Mouse (Mus musculus) bone marrow, adult 2 months (tissue): ENCODE measurements at regions not wholly inside any gene's neighbourhood (a gene's known extent, or its start where the extent isn't known, plus 50 kb on each side); places are given as distances from the start of the nearest gene placed in this dataset.

ENCODE experiments used
- CTCF ChIP-seq: fragments of 200-500 bp; IDR thresholded peaks from 2 replicates; pipeline ENCODE4 v1.5.1; 2011; ENCODE audit warnings: low read length, control low read depth; ENCODE audit not compliant: control insufficient read depth, insufficient read depth
- POLR2A ChIP-seq: fragments of 200-500 bp; IDR thresholded peaks from 2 replicates; pipeline ENCODE4 v1.6.1; 2011; ENCODE audit warnings: low read depth, mild to moderate bottlenecking, control low read depth, low read length, borderline replicate concordance; ENCODE audit not compliant: control insufficient read depth

DNA sequence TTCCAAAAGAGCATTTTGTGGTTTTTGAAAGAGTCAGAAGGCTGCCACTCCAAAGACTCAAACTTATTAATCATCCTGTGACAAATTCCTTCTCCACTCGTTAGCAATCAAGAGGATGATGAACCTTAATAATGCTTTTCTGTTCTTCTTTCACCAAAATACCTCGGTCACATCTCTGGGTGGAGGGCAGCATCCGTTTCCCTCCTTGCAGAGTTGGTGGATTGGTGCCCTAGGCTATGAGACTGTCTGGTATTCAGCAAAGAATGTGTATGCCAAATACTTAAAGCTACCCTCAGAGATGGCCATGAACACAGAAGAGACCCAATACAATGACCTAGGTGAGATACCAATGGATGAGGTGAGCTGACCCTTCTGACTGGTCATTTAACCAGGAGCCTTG is 226.6 kb downstream of the Agtpbp1 start:
- TF ChIP-seq CTCF (no peak), POLR2A (no peak)
